Mouse (Mus musculus): ENCODE measurements around the gene Camkk1.

GRCm38 (mm10) chr11:73030821-73031498 lies 12.2 kb downstream of the Camkk1 start:
- TF ChIP-seq POLR2A (IDR thresholded peaks at IDR 0.05; ENCODE audit: extremely low read depth, insufficient read depth, low read length) (0 out of 2 replicates have a peak, but pooled peaks have one; percentile 36), CTCF (IDR thresholded peaks at IDR 0.05; ENCODE audit: extremely low read depth, insufficient read depth, low read length) (no peak)
